Mouse (Mus musculus) liver, embryonic 14.5 days (tissue): Measurements from ENCODE around the gene Hadh.

ENCODE experiments used
- CTCF ChIP-seq: IDR thresholded peaks from 2 replicates; pipeline ENCODE4 v1.5.1; 2016; ENCODE audit warnings: antibody characterized with exemption, low read depth, control low read depth
- EP300 ChIP-seq: IDR thresholded peaks from 2 replicates; pipeline ENCODE4 v1.6.1; 2016; ENCODE audit warnings: antibody characterized with exemption, low read depth

DNA sequence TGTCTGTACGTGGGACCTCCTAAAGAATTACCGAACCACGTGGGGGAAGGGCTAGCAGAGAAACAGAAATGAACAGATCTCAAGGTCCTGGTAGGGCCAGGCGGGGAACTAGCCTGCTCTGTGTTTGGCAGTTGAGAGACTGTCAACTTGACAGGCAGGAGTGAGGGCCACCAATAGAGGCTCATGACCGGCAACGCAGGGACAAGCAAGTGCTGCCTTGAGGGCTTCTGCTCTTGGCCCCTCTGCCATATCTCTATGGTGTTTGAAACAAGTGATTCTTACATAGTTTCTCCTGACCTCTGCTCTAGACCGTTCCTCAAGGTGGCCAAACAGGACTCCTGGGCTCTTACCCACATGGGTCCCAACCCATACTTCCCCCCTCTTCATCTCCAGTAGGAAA, 20.3 kb downstream of the Hadh start:
- TF ChIP-seq CTCF (no peak), EP300 (no peak)
